Mouse (Mus musculus): ENCODE measurements around the gene Slc38a10. TPM values are rescaled to one million over a fixed set of nuclear protein-coding genes. Genes with fewer than 3 reads are reported as not detected.

The Slc38a10 gene
- polyA plus RNA-seq, 1 experiment from 2014 or later, result 83.7 TPM

DNA sequence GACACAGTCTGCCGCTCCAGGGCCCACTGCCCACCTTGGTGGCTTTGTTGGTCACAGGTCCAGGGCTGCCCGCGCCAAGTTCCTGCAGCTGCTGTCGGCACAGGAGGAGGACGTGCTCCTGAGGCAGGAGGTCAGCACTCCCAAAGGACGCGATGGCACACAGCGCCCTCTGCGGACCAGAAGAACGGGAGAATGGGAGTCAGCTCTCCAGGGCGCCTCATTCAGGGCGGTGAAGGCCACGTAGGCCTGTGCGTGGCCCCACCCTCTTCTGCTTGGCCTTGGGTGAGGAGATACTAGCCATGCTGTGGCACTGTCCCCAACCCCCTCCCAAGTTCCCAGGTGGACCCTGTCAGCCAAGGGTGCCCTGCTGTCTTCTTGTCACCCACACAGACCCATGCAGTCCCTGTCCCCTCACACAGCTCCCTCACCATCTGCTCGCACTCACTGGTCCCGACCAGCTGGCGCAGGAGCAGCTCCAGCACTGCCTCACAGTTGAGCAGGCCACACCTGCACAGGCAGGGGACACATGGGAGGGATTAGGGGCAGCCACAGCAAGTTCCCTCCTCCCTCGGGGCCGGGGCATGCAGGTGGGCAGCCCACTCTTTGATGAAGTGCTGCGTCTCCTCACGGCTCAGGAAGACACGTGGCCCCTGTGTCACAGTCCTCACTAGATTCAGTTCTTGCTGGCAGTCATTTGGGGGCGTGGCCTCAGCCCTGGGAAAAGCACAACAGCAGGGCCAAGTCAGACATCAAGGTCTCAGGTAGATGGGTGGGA is 58.1 kb downstream of the Slc38a10 start:
- H3K4me2 ChIP-seq, result no peak overlapping the region
- no peak overlapping the region for H3K9ac ChIP-seq
- no peak for ATAC-seq (ENCODE audit: extremely low read depth, insufficient number of reproducible peaks, low FRiP score, low TSS enrichment)
- no peaks in the 10 kb centered on the region for H3K9me3 ChIP-seq
- no peaks in the 10 kb centered on the region for H3K27me3 ChIP-seq (replicated peaks)
- WGBS, result 75% methylated on average over 23 of the region's 23 CpGs
- peaks cover 8% of the 10 kb centered on the region for H3K4me1 ChIP-seq
- H3K4me3 ChIP-seq, result no peak overlapping the region
- H3K27ac ChIP-seq (replicated peaks), result no peak overlapping the region
- H3K36me3 ChIP-seq, result peaks cover 70% of the 10 kb centered on the region

DNA sequence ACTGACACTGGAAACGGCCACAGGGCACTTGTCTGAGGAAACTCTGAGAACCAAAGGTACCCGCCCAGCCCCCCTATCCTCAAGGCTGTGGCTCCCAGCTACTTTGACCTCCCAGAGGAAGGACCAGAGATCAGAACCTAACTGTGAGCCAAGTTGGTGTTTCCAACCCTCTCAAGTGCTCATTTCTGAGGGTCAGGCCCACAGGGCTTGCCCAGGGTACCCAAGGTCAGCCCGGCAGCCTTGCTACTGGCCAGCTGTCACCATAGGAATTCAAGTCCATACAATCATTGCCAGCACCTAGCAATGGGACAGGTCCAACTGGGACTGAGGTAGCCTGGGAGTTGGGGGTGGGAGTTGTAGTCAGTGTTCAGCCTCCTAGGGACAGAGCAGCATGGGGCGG is 60.5 kb downstream of the Slc38a10 start:
- H3K36me3 ChIP-seq, result peaks cover 59% of the 10 kb centered on the region
- 88% methylated on average over 4 of the region's 4 CpGs for WGBS
- peaks cover 12% of the 10 kb centered on the region for H3K4me1 ChIP-seq
- ATAC-seq (ENCODE audit: extremely low read depth, insufficient number of reproducible peaks, low FRiP score, low TSS enrichment), result no peak
- H3K9me3 ChIP-seq, result no peaks in the 10 kb centered on the region
- no peak overlapping the region for H3K4me3 ChIP-seq
- no peak overlapping the region for H3K4me2 ChIP-seq
- no peaks in the 10 kb centered on the region for H3K27me3 ChIP-seq (replicated peaks)
- no peak overlapping the region for H3K9ac ChIP-seq
- H3K27ac ChIP-seq (replicated peaks), result no peak overlapping the region

GRCm38 (mm10) chr11:120086702-120087152 is 64.4 kb downstream of the Slc38a10 start, which contains the start of gene Cep131:
Cep131 (minus strand) TSS chr11:120086827.
- WGBS, result under 1% methylated on average over 42 of the region's 42 CpGs
- ATAC-seq (ENCODE audit: extremely low read depth, insufficient number of reproducible peaks, low FRiP score, low TSS enrichment), result peak; percentile 97

GRCm38 (mm10) chr11:120085891-120086627 is 65.1 kb downstream of the Slc38a10 start:
- Histone ChIP-seq H3K4me2 (peak overlapping the region; percentile 82), H3K4me1 (peaks cover 26% of the 10 kb centered on the region), H3K9ac (peak overlapping the region; percentile 94), H3K36me3 (peaks cover 38% of the 10 kb centered on the region), H3K27ac (replicated peaks) (peak overlapping the region; percentile 65), H3K4me3 (peak overlapping the region; percentile 83), H3K27me3 (replicated peaks) (no peaks in the 10 kb centered on the region), H3K9me3 (no peaks in the 10 kb centered on the region)
- 0 out of 2 replicates have a peak, but pooled peaks have one; percentile 4 for ATAC-seq (ENCODE audit: extremely low read depth, insufficient number of reproducible peaks, low FRiP score, low TSS enrichment)
- WGBS, result under 1% methylated on average over 25 of the region's 25 CpGs

More at GRCm38 (mm10) chr11:120086702-120087152, 64.4 kb downstream of the Slc38a10 start, which contains the start of gene Cep131:
- Histone ChIP-seq H3K4me2 (peak within 1 kb of the TSS; percentile 82), H3K9me3 (no peaks in the 10 kb centered on the region), H3K9ac (peak within 1 kb of the TSS; percentile 94), H3K4me1 (peaks cover 26% of the 10 kb centered on the region), H3K36me3 (peaks cover 39% of the 10 kb centered on the region), H3K4me3 (peak within 1 kb of the TSS; percentile 83), H3K27me3 (replicated peaks) (no peaks in the 10 kb centered on the region), H3K27ac (replicated peaks) (peak within 1 kb of the TSS; percentile 65)

DNA sequence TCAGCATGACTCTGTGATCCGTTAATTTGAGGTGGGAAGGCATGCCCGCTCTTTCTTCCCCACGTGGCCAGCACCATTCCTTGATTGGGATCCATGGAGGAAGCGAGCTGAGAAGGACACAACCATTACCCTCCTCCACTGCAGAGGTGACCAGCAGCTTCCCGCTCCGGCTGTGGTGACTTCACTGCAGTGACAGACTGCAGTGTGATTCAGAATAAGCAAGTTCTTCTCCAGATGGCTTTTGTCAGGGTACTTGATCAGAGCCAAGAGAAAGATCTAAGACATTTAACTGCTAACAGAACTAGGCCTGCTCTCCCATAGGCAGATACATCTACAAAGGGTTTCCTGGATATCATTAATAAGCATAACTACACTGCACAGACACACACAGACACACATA is 70.9 kb downstream of the Slc38a10 start:
- Histone ChIP-seq H3K27me3 (replicated peaks) (no peaks in the 10 kb centered on the region), H3K27ac (replicated peaks) (no peak overlapping the region), H3K4me2 (no peak overlapping the region), H3K9ac (peak overlapping the region; percentile 37; the same call in 1 of the 2 replicates), H3K36me3 (peaks cover 83% of the 10 kb centered on the region), H3K9me3 (no peaks in the 10 kb centered on the region), H3K4me3 (no peak overlapping the region), H3K4me1 (peaks cover 11% of the 10 kb centered on the region; the same call in 1 of the 2 replicates)
- ATAC-seq (ENCODE audit: extremely low read depth, insufficient number of reproducible peaks, low FRiP score, low TSS enrichment), result no peak
- 88% methylated on average over 6 of the region's 6 CpGs for WGBS

DNA sequence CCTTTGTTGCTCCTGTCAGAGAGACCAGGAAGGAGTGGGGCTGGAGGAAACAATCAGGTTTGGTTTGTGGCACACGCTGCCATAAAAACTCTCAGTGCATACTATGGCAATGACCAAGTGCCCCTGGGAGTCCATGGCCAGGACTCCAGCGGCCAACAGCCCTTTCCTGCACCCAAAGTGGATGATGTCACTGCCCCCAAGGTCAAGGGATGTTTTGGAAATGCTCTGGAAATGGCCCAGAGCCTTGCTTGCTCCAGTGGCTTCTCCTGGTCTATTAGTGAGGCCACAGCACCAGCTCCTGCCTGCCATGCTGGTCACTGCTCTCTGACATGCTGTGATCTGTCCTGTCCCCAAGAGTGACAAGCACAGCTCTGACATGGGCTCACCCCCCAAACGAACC is 75.0 kb downstream of the Slc38a10 start:
- no peak overlapping the region for H3K27ac ChIP-seq (replicated peaks)
- no peak overlapping the region for H3K9ac ChIP-seq
- no peaks in the 10 kb centered on the region for H3K9me3 ChIP-seq
- no peak for ATAC-seq (ENCODE audit: extremely low read depth, insufficient number of reproducible peaks, low FRiP score, low TSS enrichment)
- H3K27me3 ChIP-seq (replicated peaks), result no peaks in the 10 kb centered on the region
- WGBS, result 70% methylated on average over 3 of the region's 3 CpGs
- H3K4me3 ChIP-seq, result no peak overlapping the region
- no peak overlapping the region for H3K4me2 ChIP-seq
- H3K36me3 ChIP-seq, result peaks cover 98% of the 10 kb centered on the region
- H3K4me1 ChIP-seq, result no peaks in the 10 kb centered on the region

DNA sequence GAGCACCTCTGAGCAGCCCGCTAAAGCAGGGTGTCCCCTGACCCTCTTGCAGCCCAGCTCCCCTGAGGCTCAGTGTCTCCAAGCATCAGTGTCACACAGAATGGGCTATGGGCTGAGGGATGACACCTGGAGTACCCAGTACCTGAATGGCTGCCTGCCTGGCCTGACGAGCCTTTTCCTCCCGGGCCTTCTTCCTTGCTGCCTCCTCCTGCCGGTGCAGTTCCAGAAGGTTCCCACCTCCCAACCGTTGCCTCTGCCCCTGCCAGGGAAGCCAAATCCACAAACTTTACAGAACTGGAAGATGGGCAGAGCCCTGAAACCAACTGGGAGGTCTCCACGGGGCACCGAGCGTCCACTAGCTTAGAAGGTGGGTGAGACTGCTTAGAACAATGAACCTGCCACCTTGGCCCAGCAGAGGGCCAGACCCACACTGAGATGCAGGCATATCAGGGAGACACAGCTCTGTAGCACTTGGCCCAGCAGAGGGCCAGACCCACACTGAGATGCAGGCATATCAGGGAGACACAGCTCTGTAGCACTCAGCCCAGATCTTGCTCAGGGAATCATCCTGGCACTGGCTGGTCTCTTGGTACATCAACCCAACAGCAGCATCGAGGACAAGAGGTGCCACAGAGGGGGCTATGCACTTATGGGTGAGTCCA is 78.0 kb downstream of the Slc38a10 start:
- Histone ChIP-seq H3K4me2 (no peak overlapping the region), H3K9ac (no peak overlapping the region)
- 85% methylated on average over 9 of the region's 9 CpGs for WGBS

DNA sequence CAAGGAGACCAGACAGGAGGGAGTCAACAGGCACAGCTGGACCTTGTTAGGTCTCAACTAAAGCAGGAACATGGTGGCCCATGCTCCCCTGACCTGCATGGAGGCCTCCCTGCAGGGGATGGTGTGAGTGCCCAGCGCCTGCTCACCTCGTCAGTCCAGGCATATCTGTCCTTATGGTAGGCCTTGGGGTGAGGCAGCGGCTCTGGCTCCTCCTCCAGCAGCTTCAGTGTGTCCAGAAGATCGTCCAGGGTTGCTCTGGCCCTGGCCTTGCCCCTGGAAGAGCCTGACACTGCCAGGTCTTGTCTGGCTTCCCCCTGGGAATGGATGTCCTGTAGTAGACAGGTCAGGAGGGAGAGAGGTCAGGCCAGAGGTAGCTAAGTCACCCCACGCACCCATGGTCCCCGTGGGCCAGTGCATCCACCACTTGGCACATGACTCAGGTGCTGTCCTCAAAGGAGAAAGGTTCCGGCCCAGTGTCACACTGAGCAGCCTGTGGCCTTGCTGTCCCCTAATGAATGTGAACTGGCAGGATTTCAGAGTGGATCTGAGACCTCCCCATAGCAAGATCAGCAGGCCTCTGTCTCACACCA is 79.3 kb downstream of the Slc38a10 start:
- Histone ChIP-seq H3K36me3 (peaks cover 98% of the 10 kb centered on the region), H3K9me3 (no peaks in the 10 kb centered on the region)
- ATAC-seq (ENCODE audit: extremely low read depth, insufficient number of reproducible peaks, low FRiP score, low TSS enrichment), result no peak

More for the DNA sequence above, 78.0 kb downstream of the Slc38a10 start:
- no peak overlapping the region for H3K27ac ChIP-seq (replicated peaks)
- ATAC-seq (ENCODE audit: extremely low read depth, insufficient number of reproducible peaks, low FRiP score, low TSS enrichment), result no peak
- H3K9me3 ChIP-seq, result no peaks in the 10 kb centered on the region
- H3K4me3 ChIP-seq, result no peak overlapping the region
- no peaks in the 10 kb centered on the region for H3K27me3 ChIP-seq (replicated peaks)
- H3K4me1 ChIP-seq, result no peaks in the 10 kb centered on the region
- peaks cover 98% of the 10 kb centered on the region for H3K36me3 ChIP-seq

DNA sequence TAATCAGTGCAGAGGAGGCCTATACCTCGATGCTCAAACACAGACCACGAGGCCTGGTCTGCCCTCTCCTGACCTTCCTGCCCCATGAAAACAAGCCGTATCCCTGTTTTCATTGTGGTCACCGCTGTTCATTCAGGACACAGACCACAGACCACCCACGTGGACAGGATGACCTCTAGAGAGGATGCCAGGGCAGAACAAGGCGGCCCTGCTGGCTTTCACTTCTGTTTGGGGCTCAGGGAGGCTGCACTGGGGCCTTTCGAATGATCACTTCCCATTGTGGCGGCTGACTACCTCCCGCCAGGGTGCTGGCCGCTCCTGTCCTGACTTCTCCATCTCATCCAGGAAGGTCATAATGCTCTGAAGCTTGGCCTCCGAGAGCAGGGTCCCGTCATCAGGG is 80.1 kb downstream of the Slc38a10 start:
- H3K9me3 ChIP-seq, result no peaks in the 10 kb centered on the region
- H3K27ac ChIP-seq (replicated peaks), result no peak overlapping the region
- H3K9ac ChIP-seq, result no peak overlapping the region
- peaks cover 4% of the 10 kb centered on the region for H3K4me1 ChIP-seq
- no peaks in the 10 kb centered on the region for H3K27me3 ChIP-seq (replicated peaks)
- 75% methylated on average over 12 of the region's 12 CpGs for WGBS
- ATAC-seq (ENCODE audit: extremely low read depth, insufficient number of reproducible peaks, low FRiP score, low TSS enrichment), result no peak
- H3K36me3 ChIP-seq, result peaks cover 98% of the 10 kb centered on the region
- no peak overlapping the region for H3K4me3 ChIP-seq
- no peak overlapping the region for H3K4me2 ChIP-seq

More for the DNA sequence above, 79.3 kb downstream of the Slc38a10 start:
- no peak overlapping the region for H3K4me2 ChIP-seq
- no peaks in the 10 kb centered on the region for H3K4me1 ChIP-seq
- no peak overlapping the region for H3K4me3 ChIP-seq
- no peak overlapping the region for H3K9ac ChIP-seq
- H3K27ac ChIP-seq (replicated peaks), result no peak overlapping the region
- WGBS, result 80% methylated on average over 7 of the region's 7 CpGs
- H3K27me3 ChIP-seq (replicated peaks), result no peaks in the 10 kb centered on the region

- Histone ChIP-seq H3K27me3 (replicated peaks) (no peaks in the 10 kb centered on the region), H3K4me1 (peaks cover 10% of the 10 kb centered on the region), H3K4me2 (no peak overlapping the region), H3K9me3 (no peaks in the 10 kb centered on the region), H3K27ac (replicated peaks) (no peak overlapping the region), H3K4me3 (no peak overlapping the region), H3K36me3 (peaks cover 95% of the 10 kb centered on the region), H3K9ac (no peak overlapping the region)
- WGBS, result 89% methylated on average over 27 of the region's 27 CpGs
- no peak for ATAC-seq (ENCODE audit: extremely low read depth, insufficient number of reproducible peaks, low FRiP score, low TSS enrichment)
Observed at GRCm38 (mm10) chr11:120070286-120070930, 80.7 kb downstream of the Slc38a10 start.
